ENCODE assay signal across 34 mouse cellular contexts in genomic region chr16:63881190-63881589, GRCm38 (mm10). TPM values are rescaled to one million over a fixed set of nuclear protein-coding genes. Genes with fewer than 3 reads are reported as not detected.
"Had no signal": no experiment of that assay in that cellular context is flagged by ENCODE, and none has a peak within 500 bp of the region (broad histone marks: within the 10 kb centered on the region; RNA-seq: fewer than 3 reads in every experiment).

No protein-coding gene starts in this region.

- H3K36me3 ChIP-seq: limb, embryonic 10.5 days; limb, embryonic 12.5 days; limb, embryonic 13.5 days; limb, embryonic 15.5 days; liver, embryonic 12.5 days; liver, embryonic 13.5 days; liver, embryonic 15.5 days; lung, embryonic 15.5 days; midbrain, embryonic 10.5 days; midbrain, embryonic 12.5 days; midbrain, embryonic 13.5 days; midbrain, embryonic 15.5 days; neural tube, embryonic 12.5 days had no signal

- ATAC-seq: liver, embryonic 12.5 days; liver, postnatal 0 days; lung, postnatal 0 days; midbrain, embryonic 13.5 days; midbrain, embryonic 15.5 days; midbrain, embryonic 16.5 days had no signal

- H3K4me1 ChIP-seq: limb, embryonic 10.5 days; limb, embryonic 12.5 days; limb, embryonic 13.5 days; limb, embryonic 15.5 days; liver, embryonic 12.5 days; liver, embryonic 13.5 days; liver, embryonic 15.5 days; lung, embryonic 15.5 days; megakaryocyte, embryonic 14.5 days; midbrain, embryonic 12.5 days; midbrain, embryonic 13.5 days; midbrain, embryonic 15.5 days; neural tube, embryonic 12.5 days had no signal

- H3K9me3 ChIP-seq: limb, embryonic 10.5 days; limb, embryonic 12.5 days; limb, embryonic 13.5 days; limb, embryonic 15.5 days; liver, embryonic 12.5 days; liver, embryonic 13.5 days; liver, embryonic 15.5 days; lung, embryonic 15.5 days; megakaryocyte, embryonic 14.5 days; midbrain, embryonic 10.5 days; midbrain, embryonic 12.5 days; midbrain, embryonic 13.5 days; midbrain, embryonic 15.5 days; neural tube, embryonic 12.5 days had no signal

- H3K27ac ChIP-seq: left cerebral cortex, adult 2 months; limb, embryonic 10.5 days; limb, embryonic 12.5 days; limb, embryonic 13.5 days; limb, embryonic 15.5 days; liver, embryonic 12.5 days; liver, embryonic 13.5 days; liver, embryonic 14.5 days; liver, embryonic 15.5 days; lung, embryonic 15.5 days; macrophage; midbrain, embryonic 10.5 days; midbrain, embryonic 12.5 days; midbrain, embryonic 13.5 days; midbrain, embryonic 15.5 days; neural tube, embryonic 12.5 days had no signal

- H3K4me2 ChIP-seq: limb, embryonic 12.5 days; limb, embryonic 13.5 days; limb, embryonic 15.5 days; liver, embryonic 11.5 days; liver, embryonic 12.5 days; liver, embryonic 13.5 days; liver, embryonic 15.5 days; lung, embryonic 14.5 days; lung, embryonic 15.5 days; midbrain, embryonic 11.5 days; midbrain, embryonic 12.5 days; midbrain, embryonic 13.5 days; midbrain, embryonic 15.5 days; neural tube, embryonic 12.5 days had no signal

- DNase-seq: left cerebral cortex, postnatal 4 days; liver; liver, embryonic 13.5 days; liver, postnatal 0 days; lung, adult 18-20 months; lung, adult 2 months; lung, embryonic 14.5 days; lung, postnatal 10 days; lung, postnatal 14 days; lung, postnatal 36 days; lung, postnatal 4 days; midbrain, embryonic 14.5 days had no signal

- H3K9ac ChIP-seq: limb, embryonic 12.5 days; limb, embryonic 13.5 days; limb, embryonic 15.5 days; liver, embryonic 12.5 days; liver, embryonic 13.5 days; liver, embryonic 14.5 days; liver, embryonic 15.5 days; liver, postnatal 0 days; lung, embryonic 14.5 days; lung, embryonic 15.5 days; midbrain, embryonic 12.5 days; midbrain, embryonic 13.5 days; midbrain, embryonic 15.5 days; neural tube, embryonic 12.5 days had no signal

- H3K27me3 ChIP-seq: limb, embryonic 12.5 days; limb, embryonic 13.5 days; limb, embryonic 15.5 days; liver, embryonic 12.5 days; liver, embryonic 13.5 days; liver, embryonic 15.5 days; lung, embryonic 15.5 days; megakaryocyte, embryonic 14.5 days; midbrain, embryonic 13.5 days; midbrain, embryonic 15.5 days; neural tube, embryonic 12.5 days had no signal

- H3K4me3 ChIP-seq: left cerebral cortex, adult 2 months; limb, embryonic 10.5 days; limb, embryonic 12.5 days; limb, embryonic 13.5 days; limb, embryonic 15.5 days; liver, embryonic 12.5 days; liver, embryonic 13.5 days; liver, embryonic 15.5 days; lung, embryonic 15.5 days; megakaryocyte, embryonic 14.5 days; midbrain, embryonic 10.5 days; midbrain, embryonic 12.5 days; midbrain, embryonic 13.5 days; midbrain, embryonic 15.5 days; neural tube, embryonic 12.5 days had no signal

RNA-seq across cellular contexts. Expression of gene Epha3, which starts 17.2 kb away (rescaled TPM):
- total RNA-seq: megakaryocyte-erythroid progenitor cell, adult 5-6 weeks; monocyte, adult 5-6 weeks had no signal
- polyA plus RNA-seq: macrophage had no signal
